Mouse (Mus musculus) heart, embryonic 12.5 days (tissue): ENCODE measurements at regions not wholly inside any gene's neighbourhood (a gene's known extent, or its start where the extent isn't known, plus 50 kb on each side); places are given as distances from the start of the nearest gene placed in this dataset.
A peak's percentile ranks its signal among the peaks of the same experiment; 100 is the strongest.

ENCODE experiments used
- ATAC-seq: fragments of 200-750 bp; cut with Nextera tagmentation; 2 replicates; pipeline ENCODE4 v1.8.0; 2017; ENCODE audit warnings: moderate TSS enrichment, moderate library complexity; ENCODE audit not compliant: insufficient number of reproducible peaks, low FRiP score
- H3K27ac ChIP-seq: fragments of 300-500 bp; sonication (generic); 2 replicates; pipeline ENCODE4 v1.5.1; 2016; ENCODE audit warnings: mild to moderate bottlenecking, moderate library complexity; ENCODE audit not compliant: poor library complexity, severe bottlenecking
- H3K27me3 ChIP-seq: fragments of 300-500 bp; sonication (generic); replicated peaks from 2 replicates; pipeline ENCODE4 v1.6.1; 2016; ENCODE audit warnings: mild to moderate bottlenecking, moderate library complexity
- H3K36me3 ChIP-seq: fragments of 300-500 bp; sonication (generic); 2 replicates; pipeline ENCODE4 v1.6.1; 2016; ENCODE audit warnings: mild to moderate bottlenecking, moderate library complexity
- H3K4me1 ChIP-seq: fragments of 300-500 bp; sonication (generic); replicated peaks from 2 replicates; pipeline ENCODE4 v1.6.1; 2016; ENCODE audit warnings: mild to moderate bottlenecking
- H3K4me2 ChIP-seq: fragments of 300-500 bp; sonication (generic); 2 replicates; pipeline ENCODE4 v1.6.1; 2016; ENCODE audit warnings: mild to moderate bottlenecking, moderate library complexity
- H3K4me3 ChIP-seq: fragments of 300-500 bp; sonication (generic); 2 replicates; pipeline ENCODE4 v1.5.1; 2016; ENCODE audit warnings: mild to moderate bottlenecking
- H3K9ac ChIP-seq: fragments of 300-500 bp; sonication (generic); 2 replicates; pipeline ENCODE4 v1.6.1; 2016; ENCODE audit warnings: mild to moderate bottlenecking, moderate library complexity
- H3K9me3 ChIP-seq: fragments of 300-500 bp; sonication (generic); replicated peaks from 2 replicates; pipeline ENCODE4 v1.6.1; 2016; ENCODE audit warnings: mild to moderate bottlenecking, moderate library complexity
- WGBS: fragments of 180-500 bp; shearing (Covaris S2); methylation state at CpG from one replicate; pipeline ENCODE4 v1.1.7; 2016; 5-methylcytosine and 5-hydroxymethylcytosine counted together

DNA sequence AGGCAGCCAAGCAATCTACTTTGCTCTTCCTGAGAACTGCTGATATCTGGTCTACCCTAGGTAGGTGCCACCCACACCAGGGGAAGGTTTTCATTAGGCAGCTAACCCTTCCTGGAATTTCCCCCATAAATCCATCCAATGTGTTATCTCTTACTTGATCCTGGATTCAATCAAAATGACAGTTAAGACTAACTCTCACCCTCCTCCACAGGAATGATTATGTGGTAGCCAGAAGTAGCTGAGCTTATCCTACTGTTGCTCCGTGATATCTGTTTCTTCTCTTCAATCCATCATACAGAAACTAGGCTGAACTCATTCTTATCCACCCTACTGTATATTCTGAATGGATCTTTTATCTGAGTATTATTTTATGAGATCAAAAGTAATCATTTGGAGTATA, 409.7 kb upstream of the Alcam start:
- Histone ChIP-seq H3K27ac (no peak overlapping the region), H3K4me2 (no peak overlapping the region), H3K4me1 (peaks cover 4% of the 10 kb centered on the region; the same call in 1 of the 2 replicates), H3K4me3 (no peak overlapping the region), H3K9me3 (no peaks in the 10 kb centered on the region), H3K36me3 (no peaks in the 10 kb centered on the region), H3K27me3 (no peaks in the 10 kb centered on the region), H3K9ac (no peak overlapping the region)
- WGBS: 21% methylated on average over 1 of the region's 1 CpGs
- peak; percentile 55; the same call in 1 of the 2 replicates for ATAC-seq

DNA sequence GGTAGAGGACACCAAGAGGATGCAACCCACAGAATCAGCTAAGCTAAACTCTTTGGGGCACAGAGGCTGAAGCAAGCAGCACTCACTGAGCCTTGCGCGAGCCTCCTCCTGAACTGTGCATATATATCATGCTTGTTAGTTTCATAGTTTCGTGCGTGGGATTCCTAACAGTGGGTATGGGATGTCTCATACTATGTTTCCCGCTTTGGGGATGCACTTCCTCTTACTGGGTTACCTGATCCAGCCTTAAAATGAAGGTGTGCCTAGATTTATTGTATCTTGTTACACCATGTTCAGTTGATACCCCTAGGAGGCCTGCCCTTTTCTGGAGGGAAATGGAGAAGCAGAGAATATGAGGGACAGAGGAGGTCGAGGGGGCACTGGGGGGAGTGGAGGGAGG, 407.4 kb upstream of the Alcam start:
- no peak overlapping the region for H3K9ac ChIP-seq
- WGBS: 83% methylated on average over 6 of the region's 6 CpGs
- H3K27ac ChIP-seq: no peak overlapping the region
- H3K36me3 ChIP-seq: no peaks in the 10 kb centered on the region
- ATAC-seq: no peak
- no peaks in the 10 kb centered on the region for H3K27me3 ChIP-seq
- no peak overlapping the region for H3K4me3 ChIP-seq
- H3K4me2 ChIP-seq: no peak overlapping the region
- H3K9me3 ChIP-seq: no peaks in the 10 kb centered on the region
- peaks cover 4% of the 10 kb centered on the region; the same call in 1 of the 2 replicates for H3K4me1 ChIP-seq

DNA sequence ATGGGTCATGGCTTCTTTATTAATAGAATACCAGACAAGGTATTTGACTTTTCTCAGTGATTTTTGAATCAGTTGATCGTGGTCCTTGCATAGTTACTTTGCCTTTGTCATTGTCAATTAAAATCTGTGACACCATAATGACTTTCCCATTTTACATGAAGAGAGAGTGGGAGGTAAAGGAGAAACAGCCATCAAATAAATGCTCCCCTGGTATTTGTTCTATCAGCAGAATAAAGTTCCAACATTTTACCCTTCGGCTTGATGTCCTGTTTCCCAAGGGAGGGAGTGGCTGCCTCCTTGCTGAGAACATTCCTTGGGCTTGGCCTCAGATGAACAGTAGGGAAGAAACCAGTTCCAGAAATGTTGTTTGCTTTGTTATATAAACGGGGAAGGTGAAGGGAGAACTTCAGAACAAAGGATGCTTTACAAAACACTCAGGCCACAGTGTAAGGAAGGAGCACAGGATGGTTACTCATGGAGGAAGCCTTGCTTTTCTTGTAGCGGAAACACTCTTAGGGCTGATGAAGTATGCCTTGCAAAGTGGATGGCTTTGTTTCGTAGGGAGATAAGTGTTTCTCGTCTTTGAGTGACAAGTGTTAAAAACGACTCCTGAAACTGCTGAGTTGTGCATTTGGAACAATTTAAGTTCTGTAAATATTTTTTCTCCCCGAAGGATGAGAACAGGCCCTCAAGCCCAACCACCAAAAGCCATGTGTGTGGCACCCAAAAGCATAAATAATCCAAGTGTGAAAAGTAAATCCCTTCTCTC, 404.8 kb upstream of the Alcam start:
- H3K36me3 ChIP-seq: no peaks in the 10 kb centered on the region
- peaks cover 4% of the 10 kb centered on the region; the same call in 1 of the 2 replicates for H3K4me1 ChIP-seq
- no peaks in the 10 kb centered on the region for H3K9me3 ChIP-seq
- WGBS: 42% methylated on average over 8 of the region's 8 CpGs
- no peak overlapping the region for H3K4me2 ChIP-seq
- no peak overlapping the region for H3K4me3 ChIP-seq
- H3K27ac ChIP-seq: no peak overlapping the region
- no peak for ATAC-seq
- no peak overlapping the region for H3K9ac ChIP-seq
- H3K27me3 ChIP-seq: no peaks in the 10 kb centered on the region

DNA sequence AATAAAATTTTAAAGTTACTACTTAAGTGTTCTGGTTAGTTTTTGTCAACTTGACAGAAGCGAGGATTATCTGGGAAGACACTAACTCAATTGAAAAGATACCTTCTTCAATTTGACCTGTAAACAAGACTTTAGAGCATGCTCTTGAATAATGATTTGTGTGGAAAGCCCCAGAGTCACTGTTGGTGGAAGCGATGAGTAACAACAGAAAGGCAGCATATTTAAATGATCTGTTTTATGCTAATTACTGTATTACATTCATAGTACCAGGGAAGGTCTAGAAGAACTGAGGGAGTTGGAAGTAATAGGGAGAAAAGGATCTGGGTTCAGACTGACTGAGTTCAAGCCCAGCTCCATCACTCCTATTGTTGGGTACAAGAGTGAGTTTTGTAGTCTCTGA, 397.3 kb upstream of the Alcam start:
- Histone ChIP-seq H3K4me1 (no peaks in the 10 kb centered on the region), H3K4me2 (no peak overlapping the region), H3K27me3 (no peaks in the 10 kb centered on the region), H3K27ac (no peak overlapping the region), H3K4me3 (no peak overlapping the region), H3K36me3 (no peaks in the 10 kb centered on the region), H3K9me3 (no peaks in the 10 kb centered on the region), H3K9ac (no peak overlapping the region)
- 84% methylated on average over 2 of the region's 2 CpGs for WGBS
- ATAC-seq: no peak

DNA sequence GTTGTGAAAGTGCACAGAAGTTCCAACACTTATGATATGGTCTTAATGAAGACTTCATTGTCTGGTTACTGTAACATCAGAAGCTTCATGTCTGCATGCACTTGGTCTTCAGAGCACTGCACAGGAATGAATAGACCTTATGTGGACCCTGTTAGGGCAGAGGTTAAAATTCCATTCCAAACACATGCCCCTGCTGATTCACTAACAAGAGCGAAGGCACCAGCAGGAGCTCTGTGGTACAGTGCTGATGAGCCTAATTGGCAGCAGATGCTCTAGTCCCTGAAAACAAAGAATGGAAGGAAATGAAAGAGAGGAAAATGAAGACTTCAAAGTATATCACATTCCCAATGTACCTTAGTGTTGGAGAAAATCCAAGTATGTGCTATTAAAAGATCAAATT, 365.1 kb upstream of the Alcam start:
- Histone ChIP-seq H3K9me3 (no peaks in the 10 kb centered on the region), H3K4me1 (no peaks in the 10 kb centered on the region), H3K9ac (no peak overlapping the region), H3K27me3 (no peaks in the 10 kb centered on the region), H3K4me2 (no peak overlapping the region), H3K27ac (no peak overlapping the region), H3K36me3 (no peaks in the 10 kb centered on the region), H3K4me3 (no peak overlapping the region)
- 65% methylated on average over 1 of the region's 1 CpGs for WGBS
- no peak for ATAC-seq

DNA sequence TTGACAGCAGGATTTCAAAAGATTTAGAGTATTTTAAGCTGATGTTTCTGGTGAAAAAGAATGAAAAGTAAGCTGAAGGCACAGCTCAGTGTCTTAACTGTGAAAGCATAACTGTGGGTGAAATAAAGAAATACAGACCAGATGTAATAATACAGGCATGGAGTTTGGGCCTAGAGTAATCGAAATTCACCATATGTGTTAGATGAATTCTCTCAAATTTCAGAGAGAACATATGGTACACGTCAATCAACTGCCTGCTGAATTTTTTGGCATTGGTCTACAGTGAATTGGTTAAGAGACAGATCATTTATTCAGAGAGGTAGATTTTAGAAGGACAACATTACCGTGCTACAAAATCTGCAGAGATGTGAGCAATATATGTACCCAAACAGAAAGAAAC, 357.3 kb upstream of the Alcam start:
- Histone ChIP-seq H3K27me3 (no peaks in the 10 kb centered on the region), H3K4me3 (no peak overlapping the region), H3K9me3 (no peaks in the 10 kb centered on the region), H3K4me2 (no peak overlapping the region), H3K4me1 (no peaks in the 10 kb centered on the region), H3K27ac (no peak overlapping the region), H3K36me3 (no peaks in the 10 kb centered on the region), H3K9ac (no peak overlapping the region)
- 62% methylated on average over 3 of the region's 3 CpGs for WGBS
- ATAC-seq: no peak

DNA sequence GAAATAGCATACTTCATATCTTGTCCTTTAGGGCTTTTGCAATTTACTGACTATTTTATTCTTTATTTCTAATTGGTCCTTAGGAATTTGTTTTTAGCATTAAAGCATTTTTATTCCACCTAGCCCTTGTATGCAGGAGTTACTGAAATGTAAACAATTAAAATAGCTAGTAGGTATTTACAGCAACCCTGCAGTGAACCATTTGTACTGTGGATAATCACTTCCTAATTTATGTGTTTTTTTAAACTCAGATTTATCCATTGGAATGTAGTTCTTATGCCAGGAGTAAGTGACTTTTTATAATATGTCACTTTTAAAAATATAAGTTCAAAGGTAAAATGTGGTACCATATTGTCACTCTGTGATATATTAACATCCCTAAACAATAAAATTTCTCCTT, 350.5 kb upstream of the Alcam start:
- H3K9me3 ChIP-seq: no peaks in the 10 kb centered on the region
- no peak overlapping the region for H3K9ac ChIP-seq
- H3K36me3 ChIP-seq: no peaks in the 10 kb centered on the region
- no peak overlapping the region for H3K27ac ChIP-seq
- H3K27me3 ChIP-seq: no peaks in the 10 kb centered on the region
- H3K4me3 ChIP-seq: no peak overlapping the region
- H3K4me1 ChIP-seq: no peaks in the 10 kb centered on the region
- ATAC-seq: no peak
- H3K4me2 ChIP-seq: no peak overlapping the region

DNA sequence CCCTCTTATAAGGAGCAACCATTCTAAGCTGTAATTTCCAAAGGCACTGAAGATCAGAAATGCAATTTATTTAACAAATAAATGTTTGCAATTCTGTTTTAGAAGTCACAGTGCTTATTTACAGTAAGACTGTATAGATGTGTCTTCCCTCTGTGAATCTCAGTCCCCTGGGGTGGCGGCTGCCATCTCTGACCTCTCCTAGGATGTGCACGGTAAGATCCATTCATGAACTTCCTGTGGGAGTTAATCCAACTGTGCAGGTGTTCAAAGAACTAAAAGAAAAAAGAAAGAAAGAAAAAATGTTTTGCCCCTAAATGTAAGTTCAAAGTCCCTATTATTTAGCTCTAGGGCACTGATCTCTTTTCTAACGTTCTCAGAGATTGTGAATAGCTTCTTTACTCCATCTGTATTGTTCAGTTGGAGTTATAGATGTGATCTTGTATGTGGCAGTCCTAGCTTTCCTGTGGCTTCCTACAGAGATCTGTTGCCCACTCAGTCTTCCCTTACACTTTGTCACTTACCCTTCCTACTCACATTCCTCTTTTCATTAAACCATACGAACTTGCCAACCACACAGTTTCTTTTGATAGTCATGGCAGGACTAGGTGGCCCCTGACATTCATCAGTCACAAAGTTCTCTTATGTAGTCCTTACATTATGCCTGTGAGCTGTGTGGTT, 346.0 kb upstream of the Alcam start:
- Histone ChIP-seq H3K9me3 (no peaks in the 10 kb centered on the region), H3K4me2 (no peak overlapping the region), H3K4me3 (no peak overlapping the region), H3K27me3 (no peaks in the 10 kb centered on the region), H3K4me1 (no peaks in the 10 kb centered on the region), H3K36me3 (no peaks in the 10 kb centered on the region), H3K9ac (no peak overlapping the region), H3K27ac (no peak overlapping the region)
- WGBS: 61% methylated on average over 4 of the region's 4 CpGs
- no peak for ATAC-seq

DNA sequence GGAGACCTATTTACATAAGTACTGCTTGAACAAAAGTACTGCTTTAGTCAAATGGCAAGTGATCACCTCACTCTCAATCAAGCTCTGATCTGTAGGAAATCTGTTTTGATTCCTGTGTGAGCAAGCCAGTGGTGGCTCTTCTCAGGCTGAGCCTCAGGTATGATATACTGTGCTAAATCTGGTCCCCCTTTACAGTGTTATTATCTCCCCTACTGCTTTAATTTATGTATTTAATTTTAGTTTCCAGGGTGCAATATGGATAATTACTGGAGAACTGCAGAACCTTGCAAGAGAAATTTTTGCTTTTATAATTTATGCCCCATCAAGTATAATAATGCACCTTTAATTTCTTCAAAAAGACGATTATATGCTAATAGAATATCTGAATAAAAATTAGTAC, 341.3 kb upstream of the Alcam start:
- H3K4me1 ChIP-seq: no peaks in the 10 kb centered on the region
- no peaks in the 10 kb centered on the region for H3K9me3 ChIP-seq
- H3K27me3 ChIP-seq: no peaks in the 10 kb centered on the region
- H3K9ac ChIP-seq: no peak overlapping the region
- no peak for ATAC-seq
- 77% methylated on average over 1 of the region's 1 CpGs for WGBS
- H3K36me3 ChIP-seq: no peaks in the 10 kb centered on the region
- no peak overlapping the region for H3K27ac ChIP-seq
- H3K4me2 ChIP-seq: no peak overlapping the region
- no peak overlapping the region for H3K4me3 ChIP-seq

DNA sequence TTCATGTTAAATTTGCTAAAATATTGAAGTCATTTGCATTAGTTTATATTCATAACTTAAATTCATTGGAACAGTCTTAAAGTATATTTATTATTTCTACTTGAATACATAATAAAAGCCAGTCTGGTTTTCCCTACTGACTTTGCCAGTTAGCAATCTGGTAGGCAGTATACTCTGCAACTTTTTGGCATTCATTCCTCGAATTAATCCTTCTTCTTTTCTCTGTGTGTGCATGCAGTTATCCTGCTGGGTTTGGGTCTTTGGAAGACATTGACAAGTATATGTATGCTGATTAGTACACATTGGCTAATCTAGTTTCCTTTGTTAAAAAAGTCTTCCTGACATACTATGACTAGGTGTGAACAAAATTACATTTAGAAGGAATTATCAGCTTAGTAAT, 336.1 kb upstream of the Alcam start:
- no peaks in the 10 kb centered on the region for H3K36me3 ChIP-seq
- no peak overlapping the region for H3K9ac ChIP-seq
- no peak for ATAC-seq
- no peak overlapping the region for H3K4me2 ChIP-seq
- 70% methylated on average over 1 of the region's 1 CpGs for WGBS
- no peaks in the 10 kb centered on the region for H3K4me1 ChIP-seq
- no peak overlapping the region for H3K4me3 ChIP-seq
- no peaks in the 10 kb centered on the region for H3K27me3 ChIP-seq
- H3K27ac ChIP-seq: no peak overlapping the region
- no peaks in the 10 kb centered on the region for H3K9me3 ChIP-seq

DNA sequence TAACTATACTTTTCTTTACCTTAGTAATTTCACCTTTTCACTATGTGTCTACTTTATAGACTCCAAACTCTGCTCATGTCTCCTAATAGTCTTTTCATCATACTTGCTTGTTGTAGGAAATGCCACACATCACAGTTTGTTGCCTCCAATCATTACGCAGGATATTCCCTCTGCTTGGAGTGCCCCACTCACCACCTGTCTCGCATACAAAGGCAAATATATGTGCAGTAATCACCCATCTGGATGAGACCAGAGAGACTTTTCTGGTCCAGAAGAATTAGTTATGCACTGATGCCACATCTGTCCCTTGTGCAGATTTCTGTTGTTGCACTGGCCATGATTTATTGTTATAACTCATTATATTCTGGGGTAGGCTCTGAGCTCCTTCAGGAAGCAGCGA, 293.9 kb upstream of the Alcam start:
- H3K36me3 ChIP-seq: no peaks in the 10 kb centered on the region

DNA sequence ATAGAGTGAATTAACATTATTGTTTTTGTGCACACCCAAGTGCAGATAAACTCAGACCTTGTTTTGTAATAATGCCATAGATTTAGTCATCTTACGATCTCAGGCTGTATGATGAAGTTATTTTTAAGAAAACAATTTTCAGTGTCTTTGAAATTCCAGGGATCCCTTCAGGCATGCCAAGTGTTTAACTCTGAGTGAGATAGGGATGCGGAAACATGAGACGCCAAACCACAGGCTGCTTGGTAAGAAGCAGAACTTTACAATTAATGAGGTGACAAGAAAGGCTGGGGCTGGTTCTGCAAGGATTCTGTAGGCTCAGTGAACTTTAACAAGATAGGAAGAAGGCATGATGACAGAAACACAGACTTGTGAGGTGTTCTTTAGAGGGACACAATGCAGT, 292.3 kb upstream of the Alcam start:
- Histone ChIP-seq H3K4me1 (peaks cover 12% of the 10 kb centered on the region), H3K4me3 (no peak overlapping the region), H3K4me2 (no peak overlapping the region), H3K27ac (no peak overlapping the region), H3K27me3 (no peaks in the 10 kb centered on the region), H3K9me3 (no peaks in the 10 kb centered on the region), H3K9ac (no peak overlapping the region), H3K36me3 (no peaks in the 10 kb centered on the region)
- no peak for ATAC-seq
- 31% methylated on average over 3 of the region's 3 CpGs for WGBS

More for the DNA sequence above, 293.9 kb upstream of the Alcam start:
- WGBS: 74% methylated on average over 3 of the region's 3 CpGs
- Histone ChIP-seq H3K9me3 (no peaks in the 10 kb centered on the region), H3K27me3 (no peaks in the 10 kb centered on the region), H3K4me3 (no peak overlapping the region), H3K4me2 (no peak overlapping the region), H3K4me1 (peaks cover 12% of the 10 kb centered on the region), H3K27ac (no peak overlapping the region), H3K9ac (no peak overlapping the region)
- ATAC-seq: no peak
